Mouse (Mus musculus): ENCODE measurements around the gene Ift46. TPM values are rescaled to one million over a fixed set of nuclear protein-coding genes. Genes with fewer than 3 reads are reported as not detected.
A peak's percentile ranks its signal among the peaks of the same experiment; 100 is the strongest.

Gene Ift46
- polyA plus RNA-seq, 1 experiment from 2014 or later = 152 TPM

- no peaks in the 10 kb centered on the region for H3K9me3 ChIP-seq (ENCODE audit: control insufficient read depth, low read length)
- WGBS = 89% methylated on average over 2 of the region's 2 CpGs
- no peak overlapping the region for H3K4me3 ChIP-seq (ENCODE audit: low read depth, low read length)
- H3K27ac ChIP-seq (replicated peaks; ENCODE audit: low read depth, low read length) = no peak overlapping the region
- no peak for DNase-seq (ENCODE audit: low spot score)
- no peaks in the 10 kb centered on the region for H3K27me3 ChIP-seq (ENCODE audit: control insufficient read depth, insufficient read depth, low read length)
- H3K4me1 ChIP-seq (ENCODE audit: control insufficient read depth, insufficient read depth, low read length) = no peaks in the 10 kb centered on the region
- no peak overlapping the region for H3K9ac ChIP-seq (ENCODE audit: low read length)
- no peak overlapping the region for H3K4me2 ChIP-seq (ENCODE audit: low read depth, severe bottlenecking)
- ATAC-seq (ENCODE audit: insufficient number of reproducible peaks, low FRiP score, low TSS enrichment, low read depth) = no peak
- peaks cover 25% of the 10 kb centered on the region for H3K36me3 ChIP-seq (ENCODE audit: control insufficient read depth, insufficient read depth, low read length)
These were observed 62.8 kb downstream of the Ift46 start for GRCm38 (mm10) chr9:44830506-44830905.

- H3K9ac ChIP-seq (ENCODE audit: low read length) = no peak overlapping the region
- DNase-seq (ENCODE audit: low spot score) (no peak), ATAC-seq (ENCODE audit: insufficient number of reproducible peaks, low FRiP score, low TSS enrichment, low read depth) (no peak)
- H3K36me3 ChIP-seq (ENCODE audit: control insufficient read depth, insufficient read depth, low read length) = peaks cover 28% of the 10 kb centered on the region
- H3K9me3 ChIP-seq (ENCODE audit: control insufficient read depth, low read length) = no peaks in the 10 kb centered on the region
- 97% methylated on average over 4 of the region's 4 CpGs for WGBS
- H3K4me1 ChIP-seq (ENCODE audit: control insufficient read depth, insufficient read depth, low read length) = no peaks in the 10 kb centered on the region
- H3K27me3 ChIP-seq (ENCODE audit: control insufficient read depth, insufficient read depth, low read length) = no peaks in the 10 kb centered on the region
- no peak overlapping the region for H3K4me3 ChIP-seq (ENCODE audit: low read depth, low read length)
- H3K4me2 ChIP-seq (ENCODE audit: low read depth, severe bottlenecking) = no peak overlapping the region
- H3K27ac ChIP-seq (replicated peaks; ENCODE audit: low read depth, low read length) = no peak overlapping the region
These were observed 64.6 kb downstream of the Ift46 start for GRCm38 (mm10) chr9:44832356-44832755.

- Histone ChIP-seq H3K4me2 (ENCODE audit: low read depth, severe bottlenecking) (no peak overlapping the region), H3K27me3 (ENCODE audit: control insufficient read depth, insufficient read depth, low read length) (no peaks in the 10 kb centered on the region), H3K36me3 (ENCODE audit: control insufficient read depth, insufficient read depth, low read length) (peaks cover 33% of the 10 kb centered on the region), H3K9me3 (ENCODE audit: control insufficient read depth, low read length) (no peaks in the 10 kb centered on the region), H3K4me3 (ENCODE audit: low read depth, low read length) (no peak overlapping the region), H3K9ac (ENCODE audit: low read length) (no peak overlapping the region), H3K4me1 (ENCODE audit: control insufficient read depth, insufficient read depth, low read length) (no peaks in the 10 kb centered on the region), H3K27ac (replicated peaks; ENCODE audit: low read depth, low read length) (no peak overlapping the region)
- 65% methylated on average over 7 of the region's 7 CpGs for WGBS
- DNase-seq (ENCODE audit: low spot score) = peak; percentile 87
- ATAC-seq (ENCODE audit: insufficient number of reproducible peaks, low FRiP score, low TSS enrichment, low read depth) = no peak
These were observed 68.7 kb downstream of the Ift46 start for GRCm38 (mm10) chr9:44836439-44836838.

GRCm38 (mm10) chr9:44841241-44841640, 73.5 kb downstream of the Ift46 start:
- WGBS = 87% methylated on average over 10 of the region's 10 CpGs
- no peak for DNase-seq (ENCODE audit: low spot score)

More at GRCm38 (mm10) chr9:44841241-44841640, 73.5 kb downstream of the Ift46 start:
- no peak overlapping the region for H3K4me2 ChIP-seq (ENCODE audit: low read depth, severe bottlenecking)
- no peaks in the 10 kb centered on the region for H3K9me3 ChIP-seq (ENCODE audit: control insufficient read depth, low read length)
- H3K36me3 ChIP-seq (ENCODE audit: control insufficient read depth, insufficient read depth, low read length) = peaks cover 39% of the 10 kb centered on the region
- no peak overlapping the region for H3K27ac ChIP-seq (replicated peaks; ENCODE audit: low read depth, low read length)
- no peaks in the 10 kb centered on the region for H3K4me1 ChIP-seq (ENCODE audit: control insufficient read depth, insufficient read depth, low read length)
- no peaks in the 10 kb centered on the region for H3K27me3 ChIP-seq (ENCODE audit: control insufficient read depth, insufficient read depth, low read length)
- H3K9ac ChIP-seq (ENCODE audit: low read length) = no peak overlapping the region
- no peak overlapping the region for H3K4me3 ChIP-seq (ENCODE audit: low read depth, low read length)
- no peak for ATAC-seq (ENCODE audit: insufficient number of reproducible peaks, low FRiP score, low TSS enrichment, low read depth)

Other genes with a start within 250 kb of the Ift46 start
- 0.05 TPM in 1 of 2 replicates, not detected in the other for gene Cxcr5, start 206.0 kb upstream of the Ift46 start, polyA plus RNA-seq (2014; fragmentation: Nextera tagmentation; extraction: Ambion mirVana)
- gene Ddx6, start 163.0 kb upstream of the Ift46 start, polyA plus RNA-seq (2014; fragmentation: Nextera tagmentation; extraction: Ambion mirVana) = 16.1 and 18.2 TPM in 2 replicates
- gene Treh, start 94.7 kb upstream of the Ift46 start, polyA plus RNA-seq (2014; fragmentation: Nextera tagmentation; extraction: Ambion mirVana) = not detected in 2 replicates
- 41.6 and 44.1 TPM in 2 replicates for gene Phldb1, start 32.7 kb upstream of the Ift46 start, polyA plus RNA-seq (2014; fragmentation: Nextera tagmentation; extraction: Ambion mirVana)
- gene Arcn1, start 63 bp upstream of the Ift46 start, polyA plus RNA-seq (2014; fragmentation: Nextera tagmentation; extraction: Ambion mirVana) = 209 and 223 TPM in 2 replicates
- 1.7 and 2.7 TPM in 2 replicates for gene Tmem25, start 31.4 kb downstream of the Ift46 start, polyA plus RNA-seq (2014; fragmentation: Nextera tagmentation; extraction: Ambion mirVana)
- gene Ttc36, start 35.2 kb downstream of the Ift46 start, polyA plus RNA-seq (2014; fragmentation: Nextera tagmentation; extraction: Ambion mirVana) = 0.57 TPM in 1 of 2 replicates, not detected in the other
- 13.7 and 14.8 TPM in 2 replicates for gene Kmt2a, start 113.4 kb downstream of the Ift46 start, polyA plus RNA-seq (2014; fragmentation: Nextera tagmentation; extraction: Ambion mirVana)
- 574 and 614 TPM in 2 replicates for gene Atp5l, start 152.8 kb downstream of the Ift46 start, polyA plus RNA-seq (2014; fragmentation: Nextera tagmentation; extraction: Ambion mirVana)
- gene Ube4a, start 197.7 kb downstream of the Ift46 start, polyA plus RNA-seq (2014; fragmentation: Nextera tagmentation; extraction: Ambion mirVana) = 27.9 and 31.6 TPM in 2 replicates
- 0.33 and 0.37 TPM in 2 replicates for gene Cd3g, start 212.5 kb downstream of the Ift46 start, polyA plus RNA-seq (2014; fragmentation: Nextera tagmentation; extraction: Ambion mirVana)
- not detected in 2 replicates for gene Cd3d, start 213.9 kb downstream of the Ift46 start, polyA plus RNA-seq (2014; fragmentation: Nextera tagmentation; extraction: Ambion mirVana)
- gene Cd3e, start 241.7 kb downstream of the Ift46 start, polyA plus RNA-seq (2014; fragmentation: Nextera tagmentation; extraction: Ambion mirVana) = not detected in 2 replicates